Mouse (Mus musculus) liver, embryonic 14.5 days (tissue): ENCODE data around the gene Mrpl45.

ENCODE experiments used
- CTCF ChIP-seq: IDR thresholded peaks from 2 replicates; pipeline ENCODE4 v1.5.1; 2016; ENCODE audit warnings: antibody characterized with exemption, low read depth, control low read depth
- EP300 ChIP-seq: IDR thresholded peaks from 2 replicates; pipeline ENCODE4 v1.6.1; 2016; ENCODE audit warnings: antibody characterized with exemption, low read depth

- peak; percentile 97 for TF ChIP-seq CTCF
- TF ChIP-seq EP300, result no peak
Observed at GRCm38 (mm10) chr11:97328148-97328547, 12.6 kb downstream of the Mrpl45 start.
